Mouse (Mus musculus): ENCODE results near the gene Tnnt2. TPM values are rescaled to one million over a fixed set of nuclear protein-coding genes. Genes with fewer than 3 reads are reported as not detected.

Gene Tnnt2
- polyA plus RNA-seq, 1 experiment from 2014 or later = 2.0 TPM

- no peak overlapping the region for H3K27ac ChIP-seq (ENCODE audit: low read depth, low read length)
Observed at GRCm38 (mm10) chr1:135877248-135877647, 41.1 kb downstream of the Tnnt2 start.

DNA sequence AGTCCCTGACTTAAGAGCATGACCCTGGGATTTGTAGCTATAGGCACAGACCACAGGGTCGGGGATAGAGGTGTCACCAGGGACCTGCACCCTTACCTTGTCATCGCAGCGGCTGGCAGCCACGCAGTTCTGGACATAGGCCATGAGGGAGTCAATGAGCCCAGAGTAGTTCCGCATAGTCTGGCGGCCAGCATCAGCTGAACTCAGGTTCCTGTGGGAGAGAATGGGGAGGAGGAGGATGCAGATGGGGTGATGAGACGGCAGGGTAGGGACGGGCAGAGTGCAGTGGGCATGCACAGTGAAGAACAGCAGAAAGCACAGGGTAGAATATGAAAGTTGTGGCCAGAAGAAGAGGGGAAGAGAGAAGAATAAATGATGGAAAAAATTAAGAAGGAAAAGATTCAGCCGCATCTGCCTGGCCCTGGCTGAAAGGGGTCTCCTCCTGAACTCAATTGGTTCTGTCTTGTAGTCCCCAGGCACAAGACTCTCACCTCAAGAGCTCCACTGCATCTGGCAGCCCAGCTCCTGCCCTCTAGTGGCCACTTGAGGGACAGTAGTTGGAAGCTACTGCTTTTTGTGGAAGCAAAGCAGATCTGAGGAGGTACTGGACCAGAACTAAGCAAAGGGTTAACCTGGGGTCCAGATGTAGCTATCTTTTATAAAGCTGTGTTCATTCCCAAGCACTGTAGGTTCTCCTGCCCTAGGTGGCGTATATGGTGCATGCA is 46.4 kb downstream of the Tnnt2 start:
- no peak for ATAC-seq (ENCODE audit: low FRiP score, low TSS enrichment)
- H3K27me3 ChIP-seq (ENCODE audit: control insufficient read depth, insufficient read depth, low read length) = no peaks in the 10 kb centered on the region

More at GRCm38 (mm10) chr1:135877248-135877647, 41.1 kb downstream of the Tnnt2 start:
- Histone ChIP-seq H3K4me1 (ENCODE audit: control insufficient read depth, insufficient read depth, low read length) (no peaks in the 10 kb centered on the region), H3K36me3 (ENCODE audit: control insufficient read depth, insufficient read depth, low read length) (no peaks in the 10 kb centered on the region), H3K9ac (ENCODE audit: low read depth, low read length) (no peak overlapping the region), H3K27me3 (ENCODE audit: control insufficient read depth, insufficient read depth, low read length) (no peaks in the 10 kb centered on the region), H3K4me3 (ENCODE audit: low read length) (no peak overlapping the region), H3K9me3 (ENCODE audit: control insufficient read depth, low read length) (no peaks in the 10 kb centered on the region), H3K4me2 (replicated peaks; ENCODE audit: low read depth, low read length) (no peak overlapping the region)
- no peak for ATAC-seq (ENCODE audit: low FRiP score, low TSS enrichment)
- 57% methylated on average over 2 of the region's 2 CpGs for WGBS

GRCm38 (mm10) chr1:135889461-135890185 is 53.5 kb downstream of the Tnnt2 start:
- Histone ChIP-seq H3K36me3 (ENCODE audit: control insufficient read depth, insufficient read depth, low read length) (no peaks in the 10 kb centered on the region), H3K4me1 (ENCODE audit: control insufficient read depth, insufficient read depth, low read length) (no peaks in the 10 kb centered on the region), H3K9me3 (ENCODE audit: control insufficient read depth, low read length) (no peaks in the 10 kb centered on the region), H3K9ac (ENCODE audit: low read depth, low read length) (no peak overlapping the region), H3K4me2 (replicated peaks; ENCODE audit: low read depth, low read length) (no peak overlapping the region), H3K27me3 (ENCODE audit: control insufficient read depth, insufficient read depth, low read length) (no peaks in the 10 kb centered on the region), H3K27ac (ENCODE audit: low read depth, low read length) (no peak overlapping the region), H3K4me3 (ENCODE audit: low read length) (no peak overlapping the region)
- WGBS = 80% methylated on average over 20 of the region's 20 CpGs
- no peak for ATAC-seq (ENCODE audit: low FRiP score, low TSS enrichment)

More for the DNA sequence above, 46.4 kb downstream of the Tnnt2 start:
- no peaks in the 10 kb centered on the region for H3K4me1 ChIP-seq (ENCODE audit: control insufficient read depth, insufficient read depth, low read length)
- no peak overlapping the region for H3K9ac ChIP-seq (ENCODE audit: low read depth, low read length)
- H3K9me3 ChIP-seq (ENCODE audit: control insufficient read depth, low read length) = no peaks in the 10 kb centered on the region
- H3K36me3 ChIP-seq (ENCODE audit: control insufficient read depth, insufficient read depth, low read length) = no peaks in the 10 kb centered on the region
- WGBS = 73% methylated on average over 10 of the region's 10 CpGs
- H3K4me3 ChIP-seq (ENCODE audit: low read length) = no peak overlapping the region
- H3K4me2 ChIP-seq (replicated peaks; ENCODE audit: low read depth, low read length) = no peak overlapping the region
- H3K27ac ChIP-seq (ENCODE audit: low read depth, low read length) = no peak overlapping the region

- no peaks in the 10 kb centered on the region for H3K4me1 ChIP-seq (ENCODE audit: control insufficient read depth, insufficient read depth, low read length)
- H3K9ac ChIP-seq (ENCODE audit: low read depth, low read length) = no peak overlapping the region
- ATAC-seq (ENCODE audit: low FRiP score, low TSS enrichment) = no peak
- H3K9me3 ChIP-seq (ENCODE audit: control insufficient read depth, low read length) = no peaks in the 10 kb centered on the region
- H3K27me3 ChIP-seq (ENCODE audit: control insufficient read depth, insufficient read depth, low read length) = no peaks in the 10 kb centered on the region
- H3K4me3 ChIP-seq (ENCODE audit: low read length) = no peak overlapping the region
- H3K36me3 ChIP-seq (ENCODE audit: control insufficient read depth, insufficient read depth, low read length) = no peaks in the 10 kb centered on the region
- WGBS = 77% methylated on average over 11 of the region's 11 CpGs
- H3K4me2 ChIP-seq (replicated peaks; ENCODE audit: low read depth, low read length) = no peak overlapping the region
- H3K27ac ChIP-seq (ENCODE audit: low read depth, low read length) = no peak overlapping the region
Observed at GRCm38 (mm10) chr1:135891424-135892216, 55.5 kb downstream of the Tnnt2 start.

- no peaks in the 10 kb centered on the region for H3K36me3 ChIP-seq (ENCODE audit: control insufficient read depth, insufficient read depth, low read length)
- ATAC-seq (ENCODE audit: low FRiP score, low TSS enrichment) = no peak
- no peak overlapping the region for H3K9ac ChIP-seq (ENCODE audit: low read depth, low read length)
- H3K27me3 ChIP-seq (ENCODE audit: control insufficient read depth, insufficient read depth, low read length) = no peaks in the 10 kb centered on the region
- no peak overlapping the region for H3K4me3 ChIP-seq (ENCODE audit: low read length)
- 74% methylated on average over 6 of the region's 6 CpGs for WGBS
- H3K4me2 ChIP-seq (replicated peaks; ENCODE audit: low read depth, low read length) = no peak overlapping the region
- no peaks in the 10 kb centered on the region for H3K9me3 ChIP-seq (ENCODE audit: control insufficient read depth, low read length)
- H3K4me1 ChIP-seq (ENCODE audit: control insufficient read depth, insufficient read depth, low read length) = no peaks in the 10 kb centered on the region
- no peak overlapping the region for H3K27ac ChIP-seq (ENCODE audit: low read depth, low read length)
Observed at GRCm38 (mm10) chr1:135892233-135892632, 56.1 kb downstream of the Tnnt2 start.

GRCm38 (mm10) chr1:135892764-135893163 is 56.6 kb downstream of the Tnnt2 start:
- H3K36me3 ChIP-seq (ENCODE audit: control insufficient read depth, insufficient read depth, low read length) = no peaks in the 10 kb centered on the region
- no peak overlapping the region for H3K27ac ChIP-seq (ENCODE audit: low read depth, low read length)
- no peaks in the 10 kb centered on the region for H3K4me1 ChIP-seq (ENCODE audit: control insufficient read depth, insufficient read depth, low read length)
- H3K9me3 ChIP-seq (ENCODE audit: control insufficient read depth, low read length) = no peaks in the 10 kb centered on the region
- no peak overlapping the region for H3K4me3 ChIP-seq (ENCODE audit: low read length)
- H3K27me3 ChIP-seq (ENCODE audit: control insufficient read depth, insufficient read depth, low read length) = no peaks in the 10 kb centered on the region
- H3K4me2 ChIP-seq (replicated peaks; ENCODE audit: low read depth, low read length) = no peak overlapping the region
- no peak for ATAC-seq (ENCODE audit: low FRiP score, low TSS enrichment)
- WGBS = 76% methylated on average over 6 of the region's 6 CpGs
- H3K9ac ChIP-seq (ENCODE audit: low read depth, low read length) = no peak overlapping the region

DNA sequence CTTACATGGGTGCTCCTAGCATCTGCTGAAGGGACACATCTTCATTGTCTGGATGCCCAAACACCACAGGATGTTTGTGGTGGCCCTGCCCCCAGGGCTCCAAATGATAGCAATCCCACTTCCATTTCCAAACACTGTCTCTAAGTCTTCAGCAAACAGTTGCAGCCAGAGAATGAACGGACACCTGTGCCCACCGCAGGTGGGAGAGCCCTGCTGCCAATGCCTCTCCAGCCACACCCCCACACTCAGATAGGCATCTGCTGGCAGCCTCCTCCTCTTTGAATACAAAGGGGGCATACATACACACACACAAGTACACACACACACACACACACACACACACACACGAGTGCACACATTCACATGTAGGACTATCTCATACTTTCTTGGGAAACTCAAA is 57.2 kb downstream of the Tnnt2 start:
- Histone ChIP-seq H3K4me3 (ENCODE audit: low read length) (no peak overlapping the region), H3K27me3 (ENCODE audit: control insufficient read depth, insufficient read depth, low read length) (no peaks in the 10 kb centered on the region), H3K9me3 (ENCODE audit: control insufficient read depth, low read length) (no peaks in the 10 kb centered on the region), H3K27ac (ENCODE audit: low read depth, low read length) (no peak overlapping the region), H3K9ac (ENCODE audit: low read depth, low read length) (no peak overlapping the region), H3K4me1 (ENCODE audit: control insufficient read depth, insufficient read depth, low read length) (no peaks in the 10 kb centered on the region), H3K36me3 (ENCODE audit: control insufficient read depth, insufficient read depth, low read length) (no peaks in the 10 kb centered on the region), H3K4me2 (replicated peaks; ENCODE audit: low read depth, low read length) (no peak overlapping the region)
- ATAC-seq (ENCODE audit: low FRiP score, low TSS enrichment) = no peak
- WGBS = 86% methylated on average over 3 of the region's 3 CpGs

DNA sequence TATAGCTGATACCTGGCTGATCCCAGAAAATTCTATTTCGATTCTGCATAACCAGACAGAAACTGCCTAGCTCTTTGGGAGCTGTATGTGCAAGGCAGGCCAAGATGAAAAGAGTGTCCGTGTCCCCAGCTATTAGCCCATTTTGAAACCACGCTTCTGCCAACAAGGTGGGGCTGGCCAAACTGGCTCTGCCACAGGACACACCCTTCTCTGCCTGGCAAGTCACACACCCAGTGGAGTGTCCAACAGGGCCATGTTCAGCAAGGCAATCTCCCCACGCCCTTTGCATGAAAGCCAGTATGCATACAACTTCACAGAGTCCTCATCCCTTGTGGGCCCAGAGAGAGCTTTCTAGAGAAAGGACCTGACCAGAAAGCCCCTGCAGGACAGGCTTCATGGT is 59.2 kb downstream of the Tnnt2 start:
- WGBS = 88% methylated on average over 4 of the region's 4 CpGs

More for the DNA sequence above, 59.2 kb downstream of the Tnnt2 start:
- Histone ChIP-seq H3K36me3 (ENCODE audit: control insufficient read depth, insufficient read depth, low read length) (no peaks in the 10 kb centered on the region), H3K9ac (ENCODE audit: low read depth, low read length) (no peak overlapping the region), H3K9me3 (ENCODE audit: control insufficient read depth, low read length) (no peaks in the 10 kb centered on the region), H3K4me1 (ENCODE audit: control insufficient read depth, insufficient read depth, low read length) (no peaks in the 10 kb centered on the region), H3K27ac (ENCODE audit: low read depth, low read length) (no peak overlapping the region), H3K4me2 (replicated peaks; ENCODE audit: low read depth, low read length) (no peak overlapping the region), H3K4me3 (ENCODE audit: low read length) (no peak overlapping the region), H3K27me3 (ENCODE audit: control insufficient read depth, insufficient read depth, low read length) (no peaks in the 10 kb centered on the region)
- no peak for ATAC-seq (ENCODE audit: low FRiP score, low TSS enrichment)

Measured in kidney, embryonic 14.5 days (tissue).